Mouse (Mus musculus): Measurements from ENCODE around the gene Gzmm. TPM values are rescaled to one million over a fixed set of nuclear protein-coding genes. Genes with fewer than 3 reads are reported as not detected.

Gzmm gene
- polyA plus RNA-seq, 1 experiment from 2014 or later = 0.51 TPM

GRCm38 (mm10) chr10:79673054-79673453, 15.8 kb upstream of the Gzmm start:
- H3K36me3 ChIP-seq (ENCODE audit: control insufficient read depth, insufficient read depth, low read length) = peaks cover 13% of the 10 kb centered on the region; the same call in 1 of the 2 replicates
- ATAC-seq (ENCODE audit: low read depth) = no peak
- WGBS = 86% methylated on average over 3 of the region's 3 CpGs
- no peak overlapping the region for H3K9ac ChIP-seq (ENCODE audit: low read depth, low read length)
- no peak overlapping the region for H3K4me3 ChIP-seq (ENCODE audit: low read depth, low read length)
- H3K9me3 ChIP-seq (ENCODE audit: control insufficient read depth, low read length) = no peaks in the 10 kb centered on the region
- no peak for DNase-seq (ENCODE audit: low spot score)
- no peak overlapping the region for H3K27ac ChIP-seq (replicated peaks; ENCODE audit: low read depth, low read length)
- H3K4me1 ChIP-seq (ENCODE audit: control insufficient read depth, insufficient read depth, low read length) = 0 out of 2 replicates have a peak, but pooled peaks cover 4% of the 10 kb centered on the region
- H3K4me2 ChIP-seq (ENCODE audit: low read depth, low read length) = no peak overlapping the region
- no peaks in the 10 kb centered on the region for H3K27me3 ChIP-seq (replicated peaks; ENCODE audit: control insufficient read depth, insufficient read depth, low read length)

- no peak overlapping the region for H3K4me3 ChIP-seq (ENCODE audit: low read depth, low read length)
- H3K36me3 ChIP-seq (ENCODE audit: control insufficient read depth, insufficient read depth, low read length) = peaks cover 13% of the 10 kb centered on the region; the same call in 1 of the 2 replicates
- 57% methylated on average over 27 of the region's 44 CpGs for WGBS
- no peaks in the 10 kb centered on the region for H3K27me3 ChIP-seq (replicated peaks; ENCODE audit: control insufficient read depth, insufficient read depth, low read length)
- H3K4me2 ChIP-seq (ENCODE audit: low read depth, low read length) = no peak overlapping the region
- H3K9me3 ChIP-seq (ENCODE audit: control insufficient read depth, low read length) = no peaks in the 10 kb centered on the region
- no peak for ATAC-seq (ENCODE audit: low read depth)
- H3K9ac ChIP-seq (ENCODE audit: low read depth, low read length) = no peak overlapping the region
- no peak for DNase-seq (ENCODE audit: low spot score)
- 0 out of 2 replicates have a peak, but pooled peaks cover under 1% of the 10 kb centered on the region for H3K4me1 ChIP-seq (ENCODE audit: control insufficient read depth, insufficient read depth, low read length)
- H3K27ac ChIP-seq (replicated peaks; ENCODE audit: low read depth, low read length) = no peak overlapping the region
Observed at GRCm38 (mm10) chr10:79675346-79676035, 13.3 kb upstream of the Gzmm start.

- peak overlapping the region; percentile 83 for H3K27ac ChIP-seq (replicated peaks; ENCODE audit: low read depth, low read length)
- H3K9ac ChIP-seq (ENCODE audit: low read depth, low read length) = peak overlapping the region; percentile 84
- H3K36me3 ChIP-seq (ENCODE audit: control insufficient read depth, insufficient read depth, low read length) = peaks cover 28% of the 10 kb centered on the region
- no peak for DNase-seq (ENCODE audit: low spot score)
- H3K27me3 ChIP-seq (replicated peaks; ENCODE audit: control insufficient read depth, insufficient read depth, low read length) = no peaks in the 10 kb centered on the region
- no peaks in the 10 kb centered on the region for H3K9me3 ChIP-seq (ENCODE audit: control insufficient read depth, low read length)
- peak; percentile 0; the same call in 1 of the 2 replicates for ATAC-seq (ENCODE audit: low read depth)
- peak overlapping the region; percentile 87 for H3K4me2 ChIP-seq (ENCODE audit: low read depth, low read length)
- 37% methylated on average over 11 of the region's 11 CpGs for WGBS
- peak overlapping the region; percentile 81 for H3K4me3 ChIP-seq (ENCODE audit: low read depth, low read length)
- H3K4me1 ChIP-seq (ENCODE audit: control insufficient read depth, insufficient read depth, low read length) = peaks cover 14% of the 10 kb centered on the region
Observed at GRCm38 (mm10) chr10:79680606-79681495, 8.0 kb upstream of the Gzmm start.

GRCm38 (mm10) chr10:79681591-79682245, 7.1 kb upstream of the Gzmm start, which contains the start of gene Cdc34:
Cdc34 (plus strand) TSS chr10:79682195.
- no peaks in the 10 kb centered on the region for H3K27me3 ChIP-seq (replicated peaks; ENCODE audit: control insufficient read depth, insufficient read depth, low read length)
- peak within 1 kb of the TSS; percentile 84 for H3K9ac ChIP-seq (ENCODE audit: low read depth, low read length)
- peak within 1 kb of the TSS; percentile 81 for H3K4me3 ChIP-seq (ENCODE audit: low read depth, low read length)
- H3K27ac ChIP-seq (replicated peaks; ENCODE audit: low read depth, low read length) = peak within 1 kb of the TSS; percentile 83
- no peaks in the 10 kb centered on the region for H3K9me3 ChIP-seq (ENCODE audit: control insufficient read depth, low read length)
- ATAC-seq (ENCODE audit: low read depth) (peak; percentile 96), DNase-seq (ENCODE audit: low spot score) (peak; percentile 99)
- H3K4me1 ChIP-seq (ENCODE audit: control insufficient read depth, insufficient read depth, low read length) = peaks cover 14% of the 10 kb centered on the region
- H3K4me2 ChIP-seq (ENCODE audit: low read depth, low read length) = peak within 1 kb of the TSS; percentile 87
- H3K36me3 ChIP-seq (ENCODE audit: control insufficient read depth, insufficient read depth, low read length) = peaks cover 29% of the 10 kb centered on the region
- WGBS = 1% methylated on average over 36 of the region's 84 CpGs

GRCm38 (mm10) chr10:79682551-79682915, 6.3 kb upstream of the Gzmm start:
- no peaks in the 10 kb centered on the region for H3K27me3 ChIP-seq (replicated peaks; ENCODE audit: control insufficient read depth, insufficient read depth, low read length)
- H3K9me3 ChIP-seq (ENCODE audit: control insufficient read depth, low read length) = no peaks in the 10 kb centered on the region
- H3K4me1 ChIP-seq (ENCODE audit: control insufficient read depth, insufficient read depth, low read length) = peaks cover 14% of the 10 kb centered on the region
- 0% methylated on average over 7 of the region's 10 CpGs for WGBS
- peak overlapping the region; percentile 79 for H3K27ac ChIP-seq (replicated peaks; ENCODE audit: low read depth, low read length)
- peak overlapping the region; percentile 81 for H3K4me3 ChIP-seq (ENCODE audit: low read depth, low read length)
- peak overlapping the region; percentile 84 for H3K9ac ChIP-seq (ENCODE audit: low read depth, low read length)
- H3K36me3 ChIP-seq (ENCODE audit: control insufficient read depth, insufficient read depth, low read length) = peaks cover 37% of the 10 kb centered on the region
- peak overlapping the region; percentile 87 for H3K4me2 ChIP-seq (ENCODE audit: low read depth, low read length)
- DNase-seq (ENCODE audit: low spot score) = no peak
- no peak for ATAC-seq (ENCODE audit: low read depth)

- peak overlapping the region; percentile 84 for H3K9ac ChIP-seq (ENCODE audit: low read depth, low read length)
- no peaks in the 10 kb centered on the region for H3K27me3 ChIP-seq (replicated peaks; ENCODE audit: control insufficient read depth, insufficient read depth, low read length)
- 7% methylated on average over 8 of the region's 10 CpGs for WGBS
- H3K27ac ChIP-seq (replicated peaks; ENCODE audit: low read depth, low read length) = peak overlapping the region; percentile 79; the same call in 1 of the 2 replicates
- H3K4me1 ChIP-seq (ENCODE audit: control insufficient read depth, insufficient read depth, low read length) = peaks cover 14% of the 10 kb centered on the region
- H3K36me3 ChIP-seq (ENCODE audit: control insufficient read depth, insufficient read depth, low read length) = peaks cover 42% of the 10 kb centered on the region
- no peaks in the 10 kb centered on the region for H3K9me3 ChIP-seq (ENCODE audit: control insufficient read depth, low read length)
- H3K4me3 ChIP-seq (ENCODE audit: low read depth, low read length) = peak overlapping the region; percentile 81
- ATAC-seq (ENCODE audit: low read depth) = no peak
- DNase-seq (ENCODE audit: low spot score) = peak; percentile 63
- peak overlapping the region; percentile 87 for H3K4me2 ChIP-seq (ENCODE audit: low read depth, low read length)
Observed at GRCm38 (mm10) chr10:79682916-79683582, 5.8 kb upstream of the Gzmm start.

- DNase-seq (ENCODE audit: low spot score) (no peak), ATAC-seq (ENCODE audit: low read depth) (no peak)
- H3K9ac ChIP-seq (ENCODE audit: low read depth, low read length) = peak overlapping the region; percentile 84
- 80% methylated on average over 6 of the region's 6 CpGs for WGBS
- peak overlapping the region; percentile 87 for H3K4me2 ChIP-seq (ENCODE audit: low read depth, low read length)
- peak overlapping the region; percentile 81 for H3K4me3 ChIP-seq (ENCODE audit: low read depth, low read length)
- H3K27ac ChIP-seq (replicated peaks; ENCODE audit: low read depth, low read length) = no peak overlapping the region
- H3K4me1 ChIP-seq (ENCODE audit: control insufficient read depth, insufficient read depth, low read length) = peaks cover 14% of the 10 kb centered on the region
- H3K9me3 ChIP-seq (ENCODE audit: control insufficient read depth, low read length) = no peaks in the 10 kb centered on the region
- no peaks in the 10 kb centered on the region for H3K27me3 ChIP-seq (replicated peaks; ENCODE audit: control insufficient read depth, insufficient read depth, low read length)
- H3K36me3 ChIP-seq (ENCODE audit: control insufficient read depth, insufficient read depth, low read length) = peaks cover 51% of the 10 kb centered on the region
Observed at GRCm38 (mm10) chr10:79683726-79684640, 4.8 kb upstream of the Gzmm start.
